In the genomic region with DNA sequence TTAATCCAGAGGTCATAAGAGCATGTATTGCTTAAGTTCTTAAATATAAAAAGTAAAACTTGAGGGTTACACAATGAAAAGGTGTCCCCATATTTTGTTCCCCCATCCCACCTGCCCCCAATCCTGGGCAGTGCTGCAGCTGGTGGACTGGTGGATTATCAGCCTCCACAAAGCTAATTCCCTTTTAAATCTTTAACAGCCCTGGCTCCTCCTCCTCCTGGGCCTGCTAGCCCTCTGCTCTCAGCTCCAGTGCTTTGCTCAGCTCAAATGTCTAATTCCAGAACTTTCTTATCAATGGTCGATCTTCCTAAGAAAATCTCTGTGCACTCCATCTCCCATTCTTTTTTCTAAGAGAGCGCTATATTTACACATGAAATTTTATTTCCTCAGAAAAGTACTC, we compare ENCODE assay signal across 17 mouse cellular contexts. TPM values are rescaled to one million over a fixed set of nuclear protein-coding genes. Genes with fewer than 3 reads are reported as not detected.
DNase-seq lines count a peak whose midpoint lies in the region; ATAC-seq and TF ChIP-seq lines count a peak whose summit lies in the region.
"Had no signal": no experiment of that assay in that cellular context is flagged by ENCODE, and none has a peak within 500 bp of the region (broad histone marks: within the 10 kb centered on the region; RNA-seq: fewer than 3 reads in every experiment).

No protein-coding gene starts in this region.

- H3K4me2 ChIP-seq in heart, embryonic 13.5 days = no peak overlapping the region
- H3K4me2 ChIP-seq in midbrain, embryonic 14.5 days (ENCODE audit: low read length) = no peak overlapping the region
- H3K4me2 ChIP-seq in kidney, postnatal 0 days (ENCODE audit: low read length) = peak overlapping the region; percentile 75
- H3K4me2 ChIP-seq: embryonic facial prominence, embryonic 13.5 days; limb, embryonic 12.5 days had no signal

- no peaks in the 10 kb centered on the region for H3K9me3 ChIP-seq in heart, embryonic 13.5 days
- H3K9me3 ChIP-seq in midbrain, embryonic 10.5 days (replicated peaks) = no peaks in the 10 kb centered on the region
- H3K9me3 ChIP-seq in midbrain, embryonic 14.5 days (ENCODE audit: control insufficient read depth, low read length) = no peaks in the 10 kb centered on the region
- H3K9me3 ChIP-seq in kidney, postnatal 0 days (replicated peaks; ENCODE audit: low read length) = no peaks in the 10 kb centered on the region
- H3K9me3 ChIP-seq: embryonic facial prominence, embryonic 13.5 days; hindbrain, embryonic 15.5 days; limb, embryonic 12.5 days; megakaryocyte, embryonic 14.5 days had no signal

- no peaks in the 10 kb centered on the region for H3K27me3 ChIP-seq in heart, embryonic 13.5 days (replicated peaks)
- H3K27me3 ChIP-seq in midbrain, embryonic 10.5 days (ENCODE audit: low read depth, poor library complexity, severe bottlenecking) = no peaks in the 10 kb centered on the region
- no peaks in the 10 kb centered on the region for H3K27me3 ChIP-seq in midbrain, embryonic 14.5 days (ENCODE audit: control insufficient read depth, insufficient read depth, low read length)
- no peaks in the 10 kb centered on the region for H3K27me3 ChIP-seq in kidney, postnatal 0 days (ENCODE audit: insufficient read depth, low read length)
- H3K27me3 ChIP-seq: embryonic facial prominence, embryonic 13.5 days; hindbrain, embryonic 15.5 days; limb, embryonic 12.5 days had no signal

- H3K36me3 ChIP-seq in heart, embryonic 13.5 days = no peaks in the 10 kb centered on the region
- peaks cover 6% of the 10 kb centered on the region; the same call in 1 of the 2 replicates for H3K36me3 ChIP-seq in midbrain, embryonic 10.5 days
- no peaks in the 10 kb centered on the region for H3K36me3 ChIP-seq in midbrain, embryonic 14.5 days (ENCODE audit: control insufficient read depth, insufficient read depth, low read length)
- no peaks in the 10 kb centered on the region for H3K36me3 ChIP-seq in kidney, postnatal 0 days (ENCODE audit: insufficient read depth, low read length)
- H3K36me3 ChIP-seq: embryonic facial prominence, embryonic 13.5 days; hindbrain, embryonic 15.5 days; limb, embryonic 12.5 days had no signal

- H3K4me1 ChIP-seq in heart, embryonic 13.5 days = peaks cover 45% of the 10 kb centered on the region
- H3K4me1 ChIP-seq in midbrain, embryonic 10.5 days = peaks cover 40% of the 10 kb centered on the region
- no peaks in the 10 kb centered on the region; the same call in 1 of the 2 replicates for H3K4me1 ChIP-seq in midbrain, embryonic 14.5 days (ENCODE audit: control insufficient read depth, insufficient read depth, low read length)
- peaks cover 7% of the 10 kb centered on the region; the same call in 1 of the 2 replicates for H3K4me1 ChIP-seq in kidney, postnatal 0 days (replicated peaks; ENCODE audit: insufficient read depth, low read length)

- no peak overlapping the region for H3K27ac ChIP-seq in heart, embryonic 13.5 days (replicated peaks)
- no peak overlapping the region for H3K27ac ChIP-seq in midbrain, embryonic 10.5 days (replicated peaks)
- H3K27ac ChIP-seq in midbrain, embryonic 14.5 days (replicated peaks; ENCODE audit: low read depth, low read length) = no peak overlapping the region
- no peak overlapping the region for H3K27ac ChIP-seq in kidney, postnatal 0 days
- H3K27ac ChIP-seq: embryonic facial prominence, embryonic 13.5 days; hindbrain, embryonic 15.5 days; layer of hippocampus, adult 2 months; limb, embryonic 12.5 days had no signal

- intact Hi-C loops in heart, postnatal 14 days (cut with DNase I) = no loop called here

- DNase-seq in heart, postnatal 14 days = no peak
- no peak for DNase-seq in midbrain, embryonic 10.5 days (ENCODE audit: low spot score)
- no peak for DNase-seq in midbrain, embryonic 14.5 days
- DNase-seq in kidney, postnatal 0 days (ENCODE audit: low spot score) = no peak
- DNase-seq in retina, embryonic 14.5 days (ENCODE audit: low spot score) = peak; percentile 23
- no peak for DNase-seq in frontal cortex, postnatal 25 days (ENCODE audit: low spot score in 2 of 2)
- DNase-seq in cerebellum, postnatal 14 days = no peak
- DNase-seq: cerebellum, adult 11 months; gastrocnemius, postnatal 25 days; right cerebral cortex, postnatal 25 days; thymus, adult 18-20 months had no signal

- WGBS in heart, embryonic 13.5 days = 74% methylated on average over 2 of the region's 2 CpGs
- 72% methylated on average over 2 of the region's 2 CpGs for WGBS in midbrain, embryonic 10.5 days
- 54% methylated on average over 2 of the region's 2 CpGs for WGBS in midbrain, embryonic 14.5 days
- WGBS in kidney, postnatal 0 days = 46% methylated on average over 2 of the region's 2 CpGs

- H3K9ac ChIP-seq in heart, embryonic 13.5 days = peak overlapping the region; percentile 40; the same call in 1 of the 2 replicates
- H3K9ac ChIP-seq in midbrain, embryonic 14.5 days (replicated peaks; ENCODE audit: low read length) = no peak overlapping the region
- no peak overlapping the region for H3K9ac ChIP-seq in kidney, postnatal 0 days (ENCODE audit: low read depth, low read length)
- H3K9ac ChIP-seq: embryonic facial prominence, embryonic 13.5 days; hindbrain, embryonic 15.5 days; limb, embryonic 12.5 days had no signal

- ATAC-seq in heart, embryonic 13.5 days (ENCODE audit: extremely low read depth, insufficient number of reproducible peaks, low FRiP score, low TSS enrichment) = no peak
- no peak for ATAC-seq in midbrain, embryonic 14.5 days (ENCODE audit: low FRiP score, low TSS enrichment)
- ATAC-seq in kidney, postnatal 0 days (replicated peaks; ENCODE audit: low FRiP score, low read depth) = no peak

- H3K4me3 ChIP-seq in heart, embryonic 13.5 days = no peak overlapping the region
- H3K4me3 ChIP-seq in midbrain, embryonic 10.5 days = peak overlapping the region; percentile 26; the same call in 1 of the 2 replicates
- H3K4me3 ChIP-seq in midbrain, embryonic 14.5 days (replicated peaks; ENCODE audit: low read depth, low read length) = no peak overlapping the region
- peak overlapping the region; percentile 83; the same call in 1 of the 2 replicates for H3K4me3 ChIP-seq in kidney, postnatal 0 days (replicated peaks; ENCODE audit: low read depth, low read length)
- H3K4me3 ChIP-seq: embryonic facial prominence, embryonic 13.5 days; layer of hippocampus, adult 2 months; limb, embryonic 12.5 days; megakaryocyte, embryonic 14.5 days had no signal

- TF ChIP-seq CTCF in kidney, postnatal 0 days (IDR thresholded peaks at IDR 0.05; ENCODE audit: low read depth) = no peak

RNA-seq across cellular contexts. Expression of gene Epb41l5, which starts 2.4 kb away (rescaled TPM):
- 14.7 and 16.4 TPM in 2 replicates for polyA plus RNA-seq in heart, embryonic 13.5 days (2015; fragmentation: Nextera tagmentation; extraction: Ambion mirVana)
- 1 to 10 TPM; 2.7 to 5.6 TPM for total RNA-seq in heart, postnatal 14 days (2021)
- 58.9 and 60.2 TPM in 2 replicates for polyA plus RNA-seq in midbrain, embryonic 10.5 days (2016; fragmentation: Nextera tagmentation; extraction: Ambion mirVana)
- 16.7 and 23.5 TPM in 2 replicates for polyA plus RNA-seq in midbrain, embryonic 14.5 days (2014; fragmentation: Nextera tagmentation; extraction: Ambion mirVana)
- polyA plus RNA-seq in kidney, postnatal 0 days (2015; fragmentation: Nextera tagmentation; extraction: Ambion mirVana) = 50.9 and 56.5 TPM in 2 replicates

Comparison
In these comparisons a context has a peak if more than half of its experiments do, and no peak if none do; other contexts are left out.
1. H3K4me3 ChIP-seq: peak in midbrain, embryonic 10.5 days (single experiment) and kidney, postnatal 0 days (single experiment); none in heart, embryonic 13.5 days (single experiment) and midbrain, embryonic 14.5 days (single experiment).